Mouse (Mus musculus) lung, postnatal 0 days (tissue): ENCODE data around the gene Cdkn2a. TPM values are rescaled to one million over a fixed set of nuclear protein-coding genes. Genes with fewer than 3 reads are reported as not detected.

Source experiments
- ATAC-seq: fragments of 200-750 bp; cut with Nextera tagmentation; 2 replicates; pipeline ENCODE4 v1.8.0; 2017; ENCODE audit warnings: moderate library complexity
- DNase-seq: peaks from one replicate; pipeline ENCODE4 v3.0.0-alpha.2; 2016; ENCODE audit warnings: low spot score
- H3K27ac ChIP-seq: fragments of 300-500 bp; sonication (generic); 2 replicates; pipeline ENCODE4 v1.5.1; 2014; ENCODE audit warnings: antibody characterized with exemption, mild to moderate bottlenecking, low read length, mixed read lengths
- H3K27me3 ChIP-seq: fragments of 300-500 bp; sonication (generic); replicated peaks from 2 replicates; pipeline ENCODE4 v1.6.1; 2014; ENCODE audit warnings: low read length, mixed read lengths; ENCODE audit not compliant: insufficient read depth
- H3K36me3 ChIP-seq: fragments of 300-500 bp; sonication (generic); 2 replicates; pipeline ENCODE4 v1.6.1; 2014; ENCODE audit warnings: low read length, mixed read lengths; ENCODE audit not compliant: insufficient read depth
- H3K4me1 ChIP-seq: fragments of 300-500 bp; sonication (generic); 2 replicates; pipeline ENCODE4 v1.6.1; 2014; ENCODE audit warnings: antibody characterized with exemption, low read depth, low read length, mixed read lengths; ENCODE audit not compliant: insufficient read depth
- H3K4me2 ChIP-seq: fragments of 300-500 bp; sonication (generic); replicated peaks from 2 replicates; pipeline ENCODE4 v1.6.1; 2014; ENCODE audit warnings: low read depth, mild to moderate bottlenecking, low read length, moderate library complexity, mixed read lengths
- H3K4me3 ChIP-seq: fragments of 300-500 bp; sonication (generic); 2 replicates; pipeline ENCODE4 v1.5.1; 2014; ENCODE audit warnings: low read depth, low read length
- H3K9ac ChIP-seq: fragments of 300-500 bp; sonication (generic); replicated peaks from 2 replicates; pipeline ENCODE4 v1.6.1; 2014; ENCODE audit warnings: low read depth, mild to moderate bottlenecking
- H3K9me3 ChIP-seq: fragments of 300-500 bp; sonication (generic); 2 replicates; pipeline ENCODE4 v1.6.1; 2016; ENCODE audit warnings: low read length, mixed read lengths
- CTCF ChIP-seq: IDR thresholded peaks from 2 replicates; pipeline ENCODE4 v1.5.1; 2016; ENCODE audit warnings: antibody characterized with exemption, mild to moderate bottlenecking
- EP300 ChIP-seq: IDR thresholded peaks from 2 replicates; pipeline ENCODE4 v1.6.1; 2016; ENCODE audit warnings: antibody characterized with exemption, mild to moderate bottlenecking, control low read depth
- WGBS: fragments of 180-500 bp; shearing (Covaris S2); extraction: QIAGEN DNeasy Blood & Tissue Kit; methylation state at CpG from one replicate; pipeline ENCODE4 v1.1.7; 2014; 5-methylcytosine and 5-hydroxymethylcytosine counted together
- polyA plus RNA-seq: library from polyadenylated mRNA; unstranded; fragments of >200 nt; fragmentation: Nextera tagmentation; extraction: Ambion mirVana; gene quantifications from 2 replicates; pipeline ENCODE4 v1.2.1, GENCODE M21; 2015

Gene Cdkn2a
- polyA plus RNA-seq, result not detected in 2 replicates

DNA sequence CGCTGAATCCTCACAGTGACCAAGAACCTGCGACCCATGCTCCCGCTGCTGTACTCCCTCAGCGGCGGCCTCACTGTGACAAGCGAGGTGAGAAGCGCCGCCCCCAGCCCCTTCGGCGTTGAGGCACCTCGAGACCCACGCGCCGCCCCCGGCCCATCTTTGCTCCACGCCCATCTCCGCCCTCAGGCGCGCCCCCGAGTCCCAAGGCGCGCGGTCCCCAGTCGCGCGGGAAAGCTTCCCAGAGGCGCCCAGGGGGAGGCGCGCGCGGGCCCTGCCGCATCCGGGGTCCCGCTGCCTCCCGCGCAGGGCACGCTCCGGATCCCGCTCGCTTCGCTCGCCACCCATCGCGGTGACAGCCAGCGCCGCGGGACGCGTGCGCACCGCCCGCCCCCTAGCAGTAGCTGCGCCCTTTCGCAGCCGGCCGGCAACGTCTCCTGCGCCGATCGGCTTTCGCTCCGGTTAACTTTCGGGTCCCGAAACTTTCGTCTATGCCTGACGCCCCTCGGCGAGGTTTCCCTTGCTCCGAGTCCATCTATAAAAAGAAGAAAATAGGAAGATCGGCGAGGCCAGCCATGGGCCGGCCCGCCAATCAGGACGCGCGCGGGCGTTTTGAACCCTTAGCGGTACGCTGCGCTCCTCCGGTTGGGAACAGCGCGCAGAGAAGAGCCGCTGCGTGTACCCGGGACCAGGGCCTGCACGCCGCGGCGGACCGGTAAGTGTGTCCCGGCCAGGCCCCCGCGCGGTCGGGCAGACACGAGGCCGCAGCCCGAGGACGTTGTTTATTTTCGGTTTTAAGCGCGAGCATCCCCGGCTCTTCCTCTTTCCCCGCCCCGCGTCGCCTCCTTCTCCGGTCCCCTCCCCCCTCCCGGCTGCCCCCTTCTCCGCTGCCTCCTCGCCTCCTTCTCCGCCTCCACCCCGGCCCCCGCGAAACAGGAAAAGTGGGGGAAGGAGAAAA lies at the start of gene Cdkn2a:
Gene Cdkn2a (minus strand): TSS at position 168 of the 955 bp plus-strand sequence.
- DNase-seq, result peak; percentile 76
- Histone ChIP-seq H3K9me3 (no peaks in the 10 kb centered on the region), H3K9ac (no peak within 1 kb of the TSS; the same call in 1 of the 2 replicates), H3K27me3 (peaks cover 54% of the 10 kb centered on the region), H3K4me1 (no peaks in the 10 kb centered on the region), H3K36me3 (no peaks in the 10 kb centered on the region), H3K4me2 (peak within 1 kb of the TSS; percentile 95), H3K27ac (no peak within 1 kb of the TSS), H3K4me3 (peak within 1 kb of the TSS; percentile 72)
- 2% methylated on average over 82 of the region's 117 CpGs for WGBS
- peak; percentile 94 for ATAC-seq
- peak; percentile 54 for TF ChIP-seq CTCF
- no peak for TF ChIP-seq EP300

- WGBS, result 11% methylated on average over 13 of the region's 13 CpGs
- DNase-seq, result no peak
- H3K27me3 ChIP-seq, result peaks cover 4% of the 10 kb centered on the region; the same call in 1 of the 2 replicates
Observed at GRCm38 (mm10) chr4:89313461-89313860, 19.0 kb upstream of the Cdkn2a start.

DNA sequence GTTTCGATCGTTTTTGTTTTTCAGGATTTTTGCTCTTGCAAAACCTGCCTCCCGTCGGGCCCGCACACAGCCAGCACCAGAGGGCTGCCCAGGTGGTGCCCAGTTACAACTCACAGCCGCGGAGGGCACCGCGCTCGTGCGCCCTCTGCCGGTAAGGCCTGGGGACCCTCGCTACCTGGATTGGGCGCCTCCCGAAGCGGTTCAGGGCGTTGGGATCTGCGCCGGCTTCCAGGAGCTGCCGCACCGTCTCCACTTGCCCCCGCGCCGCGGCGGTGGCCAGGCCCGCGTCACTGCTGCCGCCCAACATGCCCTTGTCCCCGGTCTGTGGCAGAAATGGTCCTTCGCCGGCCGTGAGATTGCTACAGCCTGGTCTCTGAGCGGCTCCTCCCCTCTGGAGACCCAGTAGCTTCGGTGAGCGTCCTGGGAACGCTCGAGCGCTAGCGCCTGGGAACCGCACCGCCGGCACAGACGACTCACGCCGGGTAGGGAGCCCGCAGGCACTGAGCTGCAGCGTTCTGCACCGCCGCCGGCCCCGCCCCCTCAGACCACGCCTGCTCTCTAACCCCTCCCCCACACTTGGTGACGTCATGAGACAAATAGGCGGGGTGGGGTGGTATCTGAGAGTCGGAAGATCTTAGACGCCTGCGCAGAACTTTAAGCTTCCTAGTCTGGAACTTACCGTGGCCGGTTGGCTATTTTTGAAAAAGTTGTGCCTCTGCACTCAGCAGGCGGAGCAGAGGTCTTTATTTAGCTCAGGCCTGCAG lies 16.2 kb upstream of the Cdkn2a start, which contains the start of gene Cdkn2b:
Gene Cdkn2b (minus strand): TSS at position 549 of the 764 bp plus-strand sequence.
- H3K27me3 ChIP-seq, result peaks cover 14% of the 10 kb centered on the region
- peak within 1 kb of the TSS; percentile 63 for H3K4me3 ChIP-seq
- no peaks in the 10 kb centered on the region for H3K36me3 ChIP-seq
- peak within 1 kb of the TSS; percentile 95 for H3K4me2 ChIP-seq
- TF ChIP-seq EP300 (no peak), CTCF (peak; percentile 90)
- peak within 1 kb of the TSS; percentile 74 for H3K9ac ChIP-seq
- ATAC-seq (peak; percentile 96), DNase-seq (peak; percentile 91)
- WGBS, result 1% methylated on average over 59 of the region's 61 CpGs
- H3K4me1 ChIP-seq, result no peaks in the 10 kb centered on the region
- no peaks in the 10 kb centered on the region for H3K9me3 ChIP-seq
- peak within 1 kb of the TSS; percentile 94 for H3K27ac ChIP-seq

More at GRCm38 (mm10) chr4:89313461-89313860, 19.0 kb upstream of the Cdkn2a start:
- no peak overlapping the region for H3K27ac ChIP-seq
- H3K9me3 ChIP-seq, result no peaks in the 10 kb centered on the region
- TF ChIP-seq EP300 (no peak), CTCF (no peak)
- no peak overlapping the region for H3K9ac ChIP-seq
- H3K4me1 ChIP-seq, result no peaks in the 10 kb centered on the region
- no peak overlapping the region for H3K4me2 ChIP-seq
- ATAC-seq, result no peak
- no peak overlapping the region for H3K4me3 ChIP-seq
- H3K36me3 ChIP-seq, result no peaks in the 10 kb centered on the region

- no peak for DNase-seq
Observed at GRCm38 (mm10) chr4:89309996-89310395, 15.5 kb upstream of the Cdkn2a start.

DNA sequence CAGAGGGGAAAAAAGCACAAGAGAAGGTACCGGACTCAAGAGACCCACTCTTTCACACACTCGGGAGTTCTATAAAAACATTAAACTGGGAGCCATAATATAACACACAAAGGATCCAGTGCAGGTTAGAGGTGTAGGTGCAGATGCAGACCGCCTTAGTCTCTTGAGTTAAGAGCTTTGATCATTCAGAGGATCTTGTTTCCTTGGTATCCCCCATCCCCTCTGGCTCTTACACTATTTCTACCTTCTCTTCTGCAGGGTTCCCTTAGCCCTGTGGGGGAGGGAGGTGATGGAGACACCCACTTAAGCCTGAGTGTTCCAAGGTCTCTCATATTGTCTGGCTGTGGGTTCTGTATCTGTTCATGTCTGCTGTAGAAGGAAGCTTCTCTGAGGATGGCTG lies 13.5 kb upstream of the Cdkn2a start:
- Histone ChIP-seq H3K4me1 (no peaks in the 10 kb centered on the region), H3K27ac (no peak overlapping the region), H3K4me3 (no peak overlapping the region), H3K9me3 (no peaks in the 10 kb centered on the region), H3K4me2 (peak overlapping the region; percentile 23), H3K27me3 (peaks cover 32% of the 10 kb centered on the region), H3K9ac (no peak overlapping the region), H3K36me3 (no peaks in the 10 kb centered on the region)
- TF ChIP-seq EP300 (no peak), CTCF (no peak)
- ATAC-seq (no peak), DNase-seq (no peak)
- 32% methylated on average over 3 of the region's 3 CpGs for WGBS

More at GRCm38 (mm10) chr4:89309996-89310395, 15.5 kb upstream of the Cdkn2a start:
- 6% methylated on average over 11 of the region's 11 CpGs for WGBS
- no peaks in the 10 kb centered on the region for H3K9me3 ChIP-seq
- H3K4me1 ChIP-seq, result no peaks in the 10 kb centered on the region
- H3K9ac ChIP-seq, result peak overlapping the region; percentile 74
- no peak for ATAC-seq
- H3K27ac ChIP-seq, result peak overlapping the region; percentile 94
- H3K4me2 ChIP-seq, result peak overlapping the region; percentile 95
- H3K36me3 ChIP-seq, result no peaks in the 10 kb centered on the region
- no peak for TF ChIP-seq CTCF
- TF ChIP-seq EP300, result no peak
- peak overlapping the region; percentile 63 for H3K4me3 ChIP-seq
- peaks cover 20% of the 10 kb centered on the region for H3K27me3 ChIP-seq
